Mouse (Mus musculus) midbrain, embryonic 16.5 days (tissue): ENCODE measurements around the gene Cdan1. TPM values are rescaled to one million over a fixed set of nuclear protein-coding genes. Genes with fewer than 3 reads are reported as not detected.
"Not testable (repeated sequence)": the region's sequence is repeated elsewhere in the genome, so short reads cannot be mapped to it uniquely, and the experiment has no call there.

ENCODE experiments used
- ATAC-seq: fragments of 200-750 bp; cut with Nextera tagmentation; 2 replicates; pipeline ENCODE4 v1.8.0; 2017; ENCODE audit warnings: moderate TSS enrichment
- H3K27ac ChIP-seq: fragments of 300-500 bp; sonication (generic); 2 replicates; pipeline ENCODE4 v1.5.1; 2014; ENCODE audit warnings: mild to moderate bottlenecking, low read length, mixed read lengths
- H3K27me3 ChIP-seq: fragments of 300-500 bp; sonication (generic); 2 replicates; pipeline ENCODE4 v1.6.1; 2014; ENCODE audit warnings: low read depth, low read length, mixed read lengths; ENCODE audit not compliant: control insufficient read depth, insufficient read depth
- H3K36me3 ChIP-seq: fragments of 300-500 bp; sonication (generic); 2 replicates; pipeline ENCODE4 v1.6.1; 2014; ENCODE audit warnings: mild to moderate bottlenecking, low read length, moderate library complexity, mixed read lengths; ENCODE audit not compliant: control insufficient read depth, insufficient read depth
- H3K4me1 ChIP-seq: fragments of 300-500 bp; sonication (generic); 2 replicates; pipeline ENCODE4 v1.6.1; 2014; ENCODE audit warnings: mild to moderate bottlenecking, low read length, mixed read lengths; ENCODE audit not compliant: control insufficient read depth, insufficient read depth
- H3K4me2 ChIP-seq: fragments of 300-500 bp; sonication (generic); 2 replicates; pipeline ENCODE4 v1.6.1; 2014; ENCODE audit warnings: mild to moderate bottlenecking, low read length, mixed read lengths
- H3K4me3 ChIP-seq: fragments of 300-500 bp; sonication (generic); 2 replicates; pipeline ENCODE4 v1.5.1; 2014; ENCODE audit warnings: low read depth, mild to moderate bottlenecking, low read length, moderate library complexity, mixed read lengths
- H3K9ac ChIP-seq: fragments of 300-500 bp; sonication (generic); 2 replicates; pipeline ENCODE4 v1.6.1; 2014; ENCODE audit warnings: low read depth, low read length, mixed read lengths
- H3K9me3 ChIP-seq: fragments of 300-500 bp; sonication (generic); replicated peaks from 2 replicates; pipeline ENCODE4 v1.6.1; 2014; ENCODE audit warnings: mild to moderate bottlenecking, low read length, mixed read lengths; ENCODE audit not compliant: control insufficient read depth, poor library complexity, severe bottlenecking
- WGBS: fragments of 180-500 bp; shearing (Covaris S2); extraction: QIAGEN DNeasy Blood & Tissue Kit; methylation state at CpG from one replicate; pipeline ENCODE4 v1.1.7; 2014; 5-methylcytosine and 5-hydroxymethylcytosine counted together
- polyA plus RNA-seq: library from polyadenylated mRNA; unstranded; fragments of >200 nt; fragmentation: Nextera tagmentation; extraction: Ambion mirVana; gene quantifications from 2 replicates; pipeline ENCODE4 v1.2.1, GENCODE M21; 2015

The Cdan1 gene
- polyA plus RNA-seq, 1 experiment from 2014 or later = 5.2 TPM

DNA sequence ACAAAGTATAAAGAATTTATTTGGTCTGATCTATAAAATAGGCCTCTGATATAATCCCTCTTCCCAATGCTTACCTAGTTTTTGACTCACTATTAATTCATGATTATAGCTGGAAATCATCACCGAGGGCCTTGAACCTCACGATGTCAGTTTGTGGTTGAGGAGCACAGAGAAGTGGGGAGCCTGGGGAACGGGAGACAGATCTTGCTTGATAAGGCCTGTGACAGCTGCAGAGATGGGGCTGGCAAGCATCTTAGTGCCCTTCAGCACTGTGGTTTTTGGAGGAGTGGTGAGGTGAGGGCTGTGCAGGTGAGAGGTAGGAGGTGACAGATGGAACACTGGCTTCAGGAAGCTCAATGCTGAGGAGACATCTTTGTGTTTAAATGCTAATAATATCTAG, 139.8 kb downstream of the Cdan1 start:
- Histone ChIP-seq H3K36me3 (peaks cover 18% of the 10 kb centered on the region), H3K4me2 (no peak overlapping the region), H3K9me3 (no peaks in the 10 kb centered on the region), H3K4me1 (no peaks in the 10 kb centered on the region), H3K27me3 (no peaks in the 10 kb centered on the region), H3K27ac (no peak overlapping the region), H3K4me3 (no peak overlapping the region), H3K9ac (no peak overlapping the region)
- no peak for ATAC-seq
- WGBS = 89% methylated on average over 3 of the region's 3 CpGs

DNA sequence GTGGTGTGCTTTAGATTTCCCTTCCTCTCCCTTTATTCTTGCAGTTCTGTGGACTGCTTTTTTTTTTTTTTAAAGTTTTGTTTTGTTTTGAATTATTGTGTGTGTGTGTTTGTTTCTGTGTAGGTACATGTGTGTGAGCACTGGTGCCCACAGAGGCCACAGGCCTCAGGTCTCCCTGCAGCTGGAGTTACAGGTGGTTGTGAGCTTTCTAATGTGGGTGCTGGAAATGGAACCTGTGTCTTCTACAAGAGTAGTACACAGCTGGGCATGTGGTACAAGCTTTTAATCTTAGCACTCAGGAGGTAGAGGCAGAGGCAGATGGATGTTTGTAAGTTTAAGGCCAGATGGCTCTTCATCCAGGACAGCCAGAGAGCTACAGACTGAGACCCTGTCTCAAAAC, 142.9 kb downstream of the Cdan1 start:
- Histone ChIP-seq H3K9me3 (no peaks in the 10 kb centered on the region), H3K4me1 (no peaks in the 10 kb centered on the region), H3K4me2 (no peak overlapping the region), H3K36me3 (no peaks in the 10 kb centered on the region), H3K27me3 (no peaks in the 10 kb centered on the region), H3K9ac (no peak overlapping the region), H3K4me3 (no peak overlapping the region), H3K27ac (no peak overlapping the region)
- ATAC-seq = no peak

DNA sequence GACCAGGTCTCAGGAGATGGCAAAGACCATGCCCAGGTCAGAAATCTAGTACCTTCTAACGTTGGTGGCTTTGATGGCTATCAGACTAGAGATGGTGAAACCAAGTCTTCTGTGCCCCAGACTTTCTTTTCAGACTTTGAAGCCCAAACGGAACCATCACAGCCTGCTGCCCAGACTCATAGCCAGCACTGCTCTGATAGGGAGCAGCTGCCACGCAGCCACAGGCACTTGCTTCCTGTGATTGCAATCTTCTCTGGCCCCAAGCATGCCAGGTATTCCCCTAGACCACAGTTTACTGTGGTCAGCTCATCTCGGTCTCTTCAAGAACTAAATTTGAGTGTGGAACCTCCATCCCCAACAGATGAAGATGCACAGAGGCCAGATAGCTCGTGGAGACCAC, 147.3 kb downstream of the Cdan1 start:
- Histone ChIP-seq H3K36me3 (peaks cover 6% of the 10 kb centered on the region; the same call in 1 of the 2 replicates), H3K9ac (no peak overlapping the region), H3K27ac (no peak overlapping the region), H3K4me2 (no peak overlapping the region), H3K4me1 (no peaks in the 10 kb centered on the region), H3K27me3 (no peaks in the 10 kb centered on the region), H3K9me3 (no peaks in the 10 kb centered on the region), H3K4me3 (no peak overlapping the region)
- no peak for ATAC-seq
- 74% methylated on average over 5 of the region's 5 CpGs for WGBS

DNA sequence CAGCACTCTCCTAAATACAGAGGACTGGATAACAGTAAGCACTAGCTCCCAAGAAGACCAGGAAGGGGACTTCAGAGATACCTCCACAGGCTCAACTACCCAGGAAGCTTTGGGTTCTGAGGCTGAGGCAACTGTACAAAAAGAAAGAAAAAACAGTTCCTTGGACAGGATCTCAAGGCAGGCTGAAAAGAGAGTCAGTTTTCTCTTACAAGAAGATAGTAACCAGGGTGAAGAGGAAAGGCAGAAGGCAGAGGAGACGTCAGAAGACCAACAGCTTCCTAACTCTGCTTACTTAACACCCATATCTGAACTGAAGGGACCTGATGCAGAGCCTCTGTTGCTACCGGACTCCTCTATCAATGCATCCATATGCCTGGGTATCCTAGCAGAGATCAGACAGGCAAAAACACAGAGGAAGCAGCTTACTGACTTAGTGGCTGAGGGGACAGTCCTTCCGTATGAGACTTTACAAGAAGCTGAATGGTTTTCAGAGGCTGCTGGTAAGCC, 149.5 kb downstream of the Cdan1 start:
- Histone ChIP-seq H3K27ac (no peak overlapping the region), H3K36me3 (peaks cover 11% of the 10 kb centered on the region; the same call in 1 of the 2 replicates), H3K4me2 (no peak overlapping the region), H3K9ac (no peak overlapping the region), H3K27me3 (no peaks in the 10 kb centered on the region), H3K4me3 (no peak overlapping the region), H3K4me1 (no peaks in the 10 kb centered on the region), H3K9me3 (no peaks in the 10 kb centered on the region)
- ATAC-seq = no peak
- WGBS = 91% methylated on average over 3 of the region's 3 CpGs

DNA sequence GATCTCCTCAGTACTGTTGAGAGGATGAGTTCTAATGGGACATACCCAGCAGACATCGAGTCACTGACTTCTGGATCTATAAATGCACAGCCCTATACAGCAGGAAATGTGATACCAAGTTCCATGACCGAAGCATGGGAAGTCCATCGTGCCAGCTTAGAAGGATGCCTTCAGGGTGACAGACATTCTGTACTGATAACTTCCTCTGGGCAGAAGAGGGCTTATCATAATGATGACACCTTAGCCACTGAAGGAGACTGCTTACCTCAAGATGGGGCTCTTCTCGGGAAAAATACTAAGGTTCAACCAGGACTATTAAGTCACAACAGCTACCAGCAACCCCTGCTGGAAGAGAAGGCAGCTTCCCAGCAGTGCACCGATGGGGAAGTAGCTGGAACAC, 152.2 kb downstream of the Cdan1 start:
- H3K4me2 ChIP-seq = no peak overlapping the region
- WGBS = 94% methylated on average over 5 of the region's 5 CpGs
- H3K4me1 ChIP-seq = no peaks in the 10 kb centered on the region
- peaks cover 11% of the 10 kb centered on the region for H3K36me3 ChIP-seq
- no peak overlapping the region for H3K4me3 ChIP-seq
- no peak for ATAC-seq
- H3K27me3 ChIP-seq = no peaks in the 10 kb centered on the region
- no peak overlapping the region for H3K27ac ChIP-seq
- H3K9me3 ChIP-seq = no peaks in the 10 kb centered on the region
- no peak overlapping the region for H3K9ac ChIP-seq

DNA sequence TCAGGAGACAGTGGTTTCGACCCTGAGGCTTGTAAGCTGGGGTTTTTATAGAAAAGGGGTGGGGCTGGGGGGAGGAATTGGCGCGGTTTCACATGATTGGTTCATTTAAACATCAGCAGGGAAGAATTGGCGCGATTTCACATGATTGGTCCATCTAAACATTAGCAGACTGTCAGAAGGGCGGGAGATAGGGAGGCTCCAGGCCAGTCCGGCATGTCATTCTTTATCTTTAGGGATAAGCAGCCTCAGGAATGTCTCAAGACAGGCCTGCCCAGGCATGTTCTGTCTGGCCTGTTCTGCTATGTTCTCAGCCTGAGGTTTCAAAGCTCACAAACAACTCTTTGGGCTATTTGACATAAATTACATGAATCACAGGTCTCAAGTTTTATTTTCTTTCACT, 168.8 kb downstream of the Cdan1 start:
- 90% methylated on average over 7 of the region's 7 CpGs for WGBS
- not testable (repeated sequence) for H3K27me3 ChIP-seq, H3K4me1 ChIP-seq, H3K9me3 ChIP-seq, ATAC-seq, H3K27ac ChIP-seq, H3K4me3 ChIP-seq, H3K36me3 ChIP-seq, H3K4me2 ChIP-seq, H3K9ac ChIP-seq

DNA sequence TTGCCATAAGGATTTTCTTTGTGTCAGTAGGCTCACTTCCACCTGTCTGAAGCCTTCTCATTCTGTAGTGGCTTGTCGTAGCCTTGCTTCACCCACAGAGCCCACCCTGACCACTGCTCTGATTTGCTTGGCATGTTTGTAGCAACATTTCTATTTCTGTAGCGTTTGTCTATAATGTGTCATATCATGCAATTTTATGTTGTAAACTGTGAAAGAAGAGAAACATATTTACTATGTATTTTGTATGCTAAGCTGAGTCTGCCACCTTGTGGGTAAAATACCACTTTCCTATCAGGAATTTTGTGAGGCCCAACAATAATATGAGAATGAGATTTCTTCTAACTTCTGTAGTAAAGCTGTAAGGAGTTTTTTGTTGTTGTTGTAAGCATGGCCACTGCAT, 179.7 kb downstream of the Cdan1 start:
- Histone ChIP-seq H3K4me3 (no peak overlapping the region), H3K9me3 (no peaks in the 10 kb centered on the region), H3K36me3 (no peaks in the 10 kb centered on the region; the same call in 1 of the 2 replicates), H3K27me3 (no peaks in the 10 kb centered on the region), H3K4me2 (no peak overlapping the region), H3K27ac (no peak overlapping the region), H3K4me1 (no peaks in the 10 kb centered on the region), H3K9ac (no peak overlapping the region)
- no peak for ATAC-seq
- whole genome bisulfite sequencing = 87% methylated on average over 2 of the region's 2 CpGs

DNA sequence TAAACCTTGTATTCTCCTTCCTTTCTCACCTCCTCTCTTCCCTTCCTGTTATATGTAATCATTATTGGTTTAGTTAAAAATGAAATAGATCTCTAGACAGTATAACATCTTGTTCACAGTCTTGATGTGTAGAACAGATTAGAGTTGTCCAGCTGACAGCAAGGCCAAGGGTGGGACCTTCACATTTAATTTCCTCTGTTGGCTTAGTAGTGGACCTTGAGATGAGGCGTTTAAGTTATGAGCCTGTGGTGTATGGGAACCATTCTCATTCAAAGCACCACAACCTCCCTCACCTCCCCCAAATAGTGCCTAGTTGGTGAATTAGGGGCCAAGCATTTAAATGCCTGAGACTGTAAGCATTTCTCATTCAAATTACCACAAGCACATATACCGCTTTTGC, 182.5 kb downstream of the Cdan1 start:
- H3K27me3 ChIP-seq = no peaks in the 10 kb centered on the region
- H3K36me3 ChIP-seq = no peaks in the 10 kb centered on the region; the same call in 1 of the 2 replicates
- H3K27ac ChIP-seq = no peak overlapping the region
- H3K4me2 ChIP-seq = no peak overlapping the region
- no peak overlapping the region for H3K4me3 ChIP-seq
- WGBS = 91% methylated on average over 2 of the region's 2 CpGs
- no peaks in the 10 kb centered on the region for H3K4me1 ChIP-seq
- no peak overlapping the region for H3K9ac ChIP-seq
- no peak for ATAC-seq
- H3K9me3 ChIP-seq = no peaks in the 10 kb centered on the region
